Mouse (Mus musculus): ENCODE data around the gene Chrna9. TPM values are rescaled to one million over a fixed set of nuclear protein-coding genes. Genes with fewer than 3 reads are reported as not detected.

Chrna9 gene
- polyA plus RNA-seq, 2 experiments: not detected

GRCm38 (mm10) chr5:65994643-65995042 is 59.9 kb downstream of the Chrna9 start:
- no peak overlapping the region for H3K4me2 ChIP-seq (ENCODE audit: low read depth)
- no peaks in the 10 kb centered on the region for H3K36me3 ChIP-seq (replicated peaks; ENCODE audit: control insufficient read depth, insufficient read depth, low read depth)
- no peak for TF ChIP-seq EP300 (IDR thresholded peaks at IDR 0.05; ENCODE audit: low read depth)
- no peak overlapping the region for H3K27ac ChIP-seq
- H3K9me3 ChIP-seq (ENCODE audit: control insufficient read depth, low read length): no peaks in the 10 kb centered on the region
- no peak for DNase-seq (ENCODE audit: low read depth in 3 of 3, low spot score in 3 of 3)
- no peak overlapping the region for H3K9ac ChIP-seq (replicated peaks)
- no peak overlapping the region for H3K4me3 ChIP-seq (ENCODE audit: insufficient read depth in 1 of 2, low read depth in 2 of 2, low read length in 2 of 2)
- ATAC-seq (ENCODE audit: insufficient read depth): no peak
- no peaks in the 10 kb centered on the region for H3K27me3 ChIP-seq (ENCODE audit: control insufficient read depth, insufficient read depth, low read length)
- no peaks in the 10 kb centered on the region; a peak in 1 of 4 replicates for H3K4me1 ChIP-seq (replicated peaks; ENCODE audit: control insufficient read depth in 2 of 2, insufficient read depth in 2 of 2, low read length in 1 of 2)
- 44% methylated on average over 6 of the region's 6 CpGs for WGBS (ENCODE audit: insufficient replicate concordance)

DNA sequence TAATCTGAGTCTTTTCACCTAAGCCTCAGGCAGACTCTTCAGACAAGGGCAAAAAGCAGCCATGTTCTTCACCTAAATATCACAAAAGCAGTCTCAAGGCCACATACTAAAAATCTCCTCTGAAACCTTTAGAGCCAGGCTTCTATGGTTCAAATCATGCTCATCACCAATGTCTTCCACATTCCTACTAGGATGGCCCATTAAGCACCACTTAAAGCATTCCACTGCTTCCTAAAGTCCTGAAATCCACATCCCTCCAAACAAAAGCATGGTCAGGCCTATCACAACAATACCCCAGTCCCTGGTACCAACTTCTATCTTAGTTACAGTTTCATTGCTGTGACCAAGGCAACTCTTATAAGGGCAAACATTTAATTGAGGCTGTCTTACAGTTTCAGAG is 63.1 kb downstream of the Chrna9 start:
- TF ChIP-seq EP300 (IDR thresholded peaks at IDR 0.05; ENCODE audit: low read depth): no peak
- TF ChIP-seq CTCF (IDR thresholded peaks at IDR 0.05; ENCODE audit: low read depth): no peak

GRCm38 (mm10) chr5:65999106-65999505 is 64.4 kb downstream of the Chrna9 start:
- H3K27ac ChIP-seq: no peak overlapping the region
- no peak overlapping the region for H3K9ac ChIP-seq (replicated peaks)
- peaks cover 0 to 2% of the 10 kb centered on the region in 2 experiments; a peak in 1 of 4 replicates for H3K4me1 ChIP-seq (replicated peaks; ENCODE audit: control insufficient read depth in 2 of 2, insufficient read depth in 2 of 2, low read length in 1 of 2)
- H3K9me3 ChIP-seq (ENCODE audit: control insufficient read depth, low read length): no peaks in the 10 kb centered on the region
- no peaks in the 10 kb centered on the region for H3K36me3 ChIP-seq (replicated peaks; ENCODE audit: control insufficient read depth, insufficient read depth, low read depth)
- no peaks in the 10 kb centered on the region for H3K27me3 ChIP-seq (ENCODE audit: control insufficient read depth, insufficient read depth, low read length)
- DNase-seq (ENCODE audit: low read depth in 3 of 3, low spot score in 3 of 3) (no peak), ATAC-seq (ENCODE audit: insufficient read depth) (no peak)
- 61% methylated on average over 7 of the region's 7 CpGs for WGBS (ENCODE audit: insufficient replicate concordance)
- no peak overlapping the region for H3K4me2 ChIP-seq (ENCODE audit: low read depth)
- H3K4me3 ChIP-seq (ENCODE audit: insufficient read depth in 1 of 2, low read depth in 2 of 2, low read length in 2 of 2): no peak overlapping the region
- TF ChIP-seq EP300 (IDR thresholded peaks at IDR 0.05; ENCODE audit: low read depth): no peak
- no peak for TF ChIP-seq CTCF (IDR thresholded peaks at IDR 0.05; ENCODE audit: low read depth)

More for the DNA sequence above, 63.1 kb downstream of the Chrna9 start:
- ATAC-seq (ENCODE audit: insufficient read depth): no peak
- Histone ChIP-seq H3K27ac (no peak overlapping the region), H3K4me2 (ENCODE audit: low read depth) (no peak overlapping the region), H3K4me1 (replicated peaks; ENCODE audit: control insufficient read depth in 2 of 2, insufficient read depth in 2 of 2, low read length in 1 of 2) (no peaks in the 10 kb centered on the region), H3K27me3 (ENCODE audit: control insufficient read depth, insufficient read depth, low read length) (no peaks in the 10 kb centered on the region), H3K9me3 (ENCODE audit: control insufficient read depth, low read length) (no peaks in the 10 kb centered on the region), H3K4me3 (ENCODE audit: insufficient read depth in 1 of 2, low read depth in 2 of 2, low read length in 2 of 2) (no peak overlapping the region), H3K36me3 (replicated peaks; ENCODE audit: control insufficient read depth, insufficient read depth, low read depth) (no peaks in the 10 kb centered on the region), H3K9ac (replicated peaks) (no peak overlapping the region)
- DNase-seq (ENCODE audit: low read depth in 3 of 3, low spot score in 3 of 3): no peak

- ATAC-seq (ENCODE audit: insufficient read depth) (no peak), DNase-seq (ENCODE audit: low read depth in 3 of 3, low spot score in 3 of 3) (no peak)
- WGBS (ENCODE audit: insufficient replicate concordance): 68% methylated on average over 7 of the region's 7 CpGs
These were observed 65.4 kb downstream of the Chrna9 start for GRCm38 (mm10) chr5:66000074-66000473.

GRCm38 (mm10) chr5:66000567-66001125 is 65.9 kb downstream of the Chrna9 start:
- H3K9ac ChIP-seq (replicated peaks): no peak overlapping the region

More at GRCm38 (mm10) chr5:66000074-66000473, 65.4 kb downstream of the Chrna9 start:
- no peaks in the 10 kb centered on the region for H3K36me3 ChIP-seq (replicated peaks; ENCODE audit: control insufficient read depth, insufficient read depth, low read depth)
- no peak overlapping the region for H3K27ac ChIP-seq
- H3K9me3 ChIP-seq (ENCODE audit: control insufficient read depth, low read length): no peaks in the 10 kb centered on the region
- TF ChIP-seq EP300 (IDR thresholded peaks at IDR 0.05; ENCODE audit: low read depth): no peak
- TF ChIP-seq CTCF (IDR thresholded peaks at IDR 0.05; ENCODE audit: low read depth): no peak
- peaks cover 0 to 2% of the 10 kb centered on the region in 2 experiments; a peak in 1 of 4 replicates for H3K4me1 ChIP-seq (replicated peaks; ENCODE audit: control insufficient read depth in 2 of 2, insufficient read depth in 2 of 2, low read length in 1 of 2)
- H3K4me3 ChIP-seq (ENCODE audit: insufficient read depth in 1 of 2, low read depth in 2 of 2, low read length in 2 of 2): no peak overlapping the region
- H3K4me2 ChIP-seq (ENCODE audit: low read depth): no peak overlapping the region
- H3K27me3 ChIP-seq (ENCODE audit: control insufficient read depth, insufficient read depth, low read length): no peaks in the 10 kb centered on the region
- no peak overlapping the region for H3K9ac ChIP-seq (replicated peaks)

More at GRCm38 (mm10) chr5:66000567-66001125, 65.9 kb downstream of the Chrna9 start:
- Histone ChIP-seq H3K4me1 (replicated peaks; ENCODE audit: control insufficient read depth in 2 of 2, insufficient read depth in 2 of 2, low read length in 1 of 2) (peaks cover 0 to 2% of the 10 kb centered on the region in 2 experiments; a peak in 1 of 4 replicates), H3K4me3 (ENCODE audit: insufficient read depth in 1 of 2, low read depth in 2 of 2, low read length in 2 of 2) (no peak overlapping the region), H3K4me2 (ENCODE audit: low read depth) (no peak overlapping the region), H3K9me3 (ENCODE audit: control insufficient read depth, low read length) (no peaks in the 10 kb centered on the region), H3K36me3 (replicated peaks; ENCODE audit: control insufficient read depth, insufficient read depth, low read depth) (no peaks in the 10 kb centered on the region), H3K27me3 (ENCODE audit: control insufficient read depth, insufficient read depth, low read length) (no peaks in the 10 kb centered on the region), H3K27ac (no peak overlapping the region)
- ATAC-seq (ENCODE audit: insufficient read depth) (no peak), DNase-seq (ENCODE audit: low read depth in 3 of 3, low spot score in 3 of 3) (no peak)
- TF ChIP-seq EP300 (IDR thresholded peaks at IDR 0.05; ENCODE audit: low read depth): no peak
- no peak for TF ChIP-seq CTCF (IDR thresholded peaks at IDR 0.05; ENCODE audit: low read depth)
- 29% methylated on average over 6 of the region's 6 CpGs for WGBS (ENCODE audit: insufficient replicate concordance)
